Mouse (Mus musculus) kidney, embryonic 15.5 days (tissue): ENCODE measurements around the gene Acot1. TPM values are rescaled to one million over a fixed set of nuclear protein-coding genes. Genes with fewer than 3 reads are reported as not detected.
A peak's percentile ranks its signal among the peaks of the same experiment; 100 is the strongest.
"Not testable (repeated sequence)": the region's sequence is repeated elsewhere in the genome, so short reads cannot be mapped to it uniquely, and the experiment has no call there.

Source experiments
- ATAC-seq: fragments of 200-750 bp; cut with Nextera tagmentation; replicated peaks from 2 replicates; pipeline ENCODE4 v1.8.0; 2017; ENCODE audit warnings: moderate TSS enrichment; ENCODE audit not compliant: low FRiP score
- H3K27ac ChIP-seq: fragments of 300-500 bp; sonication (generic); 2 replicates; pipeline ENCODE4 v1.5.1; 2015; ENCODE audit warnings: mild to moderate bottlenecking, inconsistent platforms
- H3K27me3 ChIP-seq: fragments of 300-500 bp; sonication (generic); 2 replicates; pipeline ENCODE4 v1.6.1; 2015; ENCODE audit warnings: inconsistent platforms
- H3K36me3 ChIP-seq: fragments of 300-500 bp; sonication (generic); 2 replicates; pipeline ENCODE4 v1.6.1; 2015; ENCODE audit warnings: inconsistent platforms
- H3K4me1 ChIP-seq: fragments of 300-500 bp; sonication (generic); 2 replicates; pipeline ENCODE4 v1.6.1; 2015; ENCODE audit warnings: inconsistent platforms
- H3K4me2 ChIP-seq: fragments of 300-500 bp; sonication (generic); 2 replicates; pipeline ENCODE4 v1.6.1; 2015; ENCODE audit warnings: moderate library complexity, mild to moderate bottlenecking, inconsistent platforms
- H3K4me3 ChIP-seq: fragments of 300-500 bp; sonication (generic); replicated peaks from 2 replicates; pipeline ENCODE4 v1.5.1; 2015; ENCODE audit warnings: mild to moderate bottlenecking, inconsistent platforms
- H3K9ac ChIP-seq: fragments of 300-500 bp; sonication (generic); 2 replicates; pipeline ENCODE4 v1.6.1; 2015; ENCODE audit warnings: mild to moderate bottlenecking, inconsistent platforms
- H3K9me3 ChIP-seq: fragments of 300-500 bp; sonication (generic); replicated peaks from 2 replicates; pipeline ENCODE4 v1.6.1; 2016; ENCODE audit warnings: inconsistent platforms
- WGBS: fragments of 180-500 bp; shearing (Covaris S2); methylation state at CpG from one replicate; pipeline ENCODE4 v1.1.7; 2015; ENCODE audit warnings: mixed read lengths; 5-methylcytosine and 5-hydroxymethylcytosine counted together
- polyA plus RNA-seq: library from polyadenylated mRNA; unstranded; fragments of >200 nt; fragmentation: Nextera tagmentation; extraction: Ambion mirVana; gene quantifications from 2 replicates; pipeline ENCODE4 v1.2.1, GENCODE M21; 2015

The Acot1 gene
- polyA plus RNA-seq, 1 experiment from 2014 or later: 53.7 TPM

- Histone ChIP-seq H3K4me2 (no peak overlapping the region), H3K4me3 (no peak overlapping the region), H3K27ac (no peak overlapping the region), H3K36me3 (no peaks in the 10 kb centered on the region), H3K4me1 (0 out of 2 replicates have a peak, but pooled peaks cover 3% of the 10 kb centered on the region), H3K9ac (no peak overlapping the region), H3K27me3 (no peaks in the 10 kb centered on the region), H3K9me3 (no peaks in the 10 kb centered on the region)
- 80% methylated on average over 9 of the region's 9 CpGs for WGBS
- no peak for ATAC-seq
Observed at GRCm38 (mm10) chr12:84023052-84023745, 13.9 kb downstream of the Acot1 start.

- Histone ChIP-seq H3K9ac (no peak overlapping the region), H3K36me3 (no peaks in the 10 kb centered on the region), H3K27ac (no peak overlapping the region), H3K4me3 (no peak overlapping the region), H3K4me2 (no peak overlapping the region), H3K27me3 (no peaks in the 10 kb centered on the region), H3K4me1 (no peaks in the 10 kb centered on the region), H3K9me3 (no peaks in the 10 kb centered on the region)
- no peak for ATAC-seq
- 74% methylated on average over 7 of the region's 7 CpGs for WGBS
Observed at GRCm38 (mm10) chr12:84025888-84026287, 16.6 kb downstream of the Acot1 start.

- not testable (repeated sequence) for H3K27ac ChIP-seq, H3K4me2 ChIP-seq, H3K27me3 ChIP-seq, ATAC-seq, H3K4me3 ChIP-seq, H3K9ac ChIP-seq, H3K4me1 ChIP-seq, H3K9me3 ChIP-seq, H3K36me3 ChIP-seq
- 62% methylated on average over 3 of the region's 3 CpGs for WGBS
Observed at GRCm38 (mm10) chr12:84028328-84028727, 19.0 kb downstream of the Acot1 start.

GRCm38 (mm10) chr12:84029043-84029442 lies 19.8 kb downstream of the Acot1 start:
- not testable (repeated sequence) for H3K4me1 ChIP-seq, H3K4me3 ChIP-seq, H3K36me3 ChIP-seq, H3K9ac ChIP-seq, H3K27me3 ChIP-seq, H3K9me3 ChIP-seq, H3K4me2 ChIP-seq, ATAC-seq, H3K27ac ChIP-seq
- WGBS: 100% methylated on average over 1 of the region's 1 CpGs

- ATAC-seq: peak; percentile 70; the same call in 1 of the 2 replicates
- no peak overlapping the region for H3K27ac ChIP-seq
- no peaks in the 10 kb centered on the region for H3K4me1 ChIP-seq
- H3K9me3 ChIP-seq: no peaks in the 10 kb centered on the region
- H3K4me3 ChIP-seq: no peak overlapping the region
- H3K27me3 ChIP-seq: no peaks in the 10 kb centered on the region
- WGBS: 68% methylated on average over 4 of the region's 4 CpGs
- H3K9ac ChIP-seq: no peak overlapping the region
- H3K4me2 ChIP-seq: no peak overlapping the region
- no peaks in the 10 kb centered on the region for H3K36me3 ChIP-seq
Observed at GRCm38 (mm10) chr12:84030659-84031332, 21.5 kb downstream of the Acot1 start.

- Histone ChIP-seq H3K36me3 (no peaks in the 10 kb centered on the region), H3K4me3 (no peak overlapping the region), H3K27ac (no peak overlapping the region), H3K27me3 (peaks cover 5% of the 10 kb centered on the region; the same call in 1 of the 2 replicates), H3K4me1 (no peaks in the 10 kb centered on the region), H3K9ac (no peak overlapping the region), H3K9me3 (no peaks in the 10 kb centered on the region), H3K4me2 (no peak overlapping the region)
- WGBS: 84% methylated on average over 4 of the region's 4 CpGs
- ATAC-seq: no peak
Observed at GRCm38 (mm10) chr12:84032854-84033253, 23.6 kb downstream of the Acot1 start.

GRCm38 (mm10) chr12:84033302-84033701 lies 24.0 kb downstream of the Acot1 start:
- H3K4me1 ChIP-seq, ATAC-seq, H3K27me3 ChIP-seq, H3K27ac ChIP-seq, H3K4me2 ChIP-seq, H3K9me3 ChIP-seq, H3K36me3 ChIP-seq, H3K4me3 ChIP-seq, H3K9ac ChIP-seq: not testable (repeated sequence)
- WGBS: 70% methylated on average over 2 of the region's 2 CpGs

GRCm38 (mm10) chr12:84034108-84034507 lies 24.8 kb downstream of the Acot1 start:
- H3K9me3 ChIP-seq: no peaks in the 10 kb centered on the region
- no peak overlapping the region for H3K4me2 ChIP-seq
- H3K4me3 ChIP-seq: no peak overlapping the region
- no peak for ATAC-seq
- no peak overlapping the region for H3K27ac ChIP-seq
- WGBS: 22% methylated on average over 4 of the region's 4 CpGs
- H3K27me3 ChIP-seq: peaks cover 5% of the 10 kb centered on the region; the same call in 1 of the 2 replicates
- H3K36me3 ChIP-seq: no peaks in the 10 kb centered on the region
- H3K4me1 ChIP-seq: peaks cover 3% of the 10 kb centered on the region; the same call in 1 of the 2 replicates
- H3K9ac ChIP-seq: no peak overlapping the region

- H3K27ac ChIP-seq, H3K36me3 ChIP-seq, H3K9me3 ChIP-seq, H3K27me3 ChIP-seq, H3K4me1 ChIP-seq: not testable (repeated sequence)
- WGBS: 9% methylated on average over 32 of the region's 32 CpGs
- H3K4me2 ChIP-seq: peak within 1 kb of the TSS; percentile 75
- H3K4me3 ChIP-seq: peak within 1 kb of the TSS; percentile 51
- ATAC-seq: peak; percentile 42; the same call in 1 of the 2 replicates
- peak within 1 kb of the TSS; percentile 52 for H3K9ac ChIP-seq
Observed at GRCm38 (mm10) chr12:84038241-84038640, 29.0 kb downstream of the Acot1 start, which contains the start of gene Acot4. Acot4 (plus strand) TSS chr12:84038379.

- peak within 1 kb of the TSS; percentile 52 for H3K9ac ChIP-seq
- ATAC-seq: peak; percentile 75
- not testable (repeated sequence) for H3K36me3 ChIP-seq, H3K27me3 ChIP-seq, H3K9me3 ChIP-seq, H3K27ac ChIP-seq, H3K4me1 ChIP-seq
- 5% methylated on average over 39 of the region's 39 CpGs for WGBS
- peak within 1 kb of the TSS; percentile 75 for H3K4me2 ChIP-seq
- H3K4me3 ChIP-seq: peak within 1 kb of the TSS; percentile 51
Observed at GRCm38 (mm10) chr12:84038691-84039111, 29.4 kb downstream of the Acot1 start, which contains the start of gene Gm49366. Gm49366 (plus strand) TSS chr12:84038935.

GRCm38 (mm10) chr12:84042248-84042647 lies 33.0 kb downstream of the Acot1 start:
- Histone ChIP-seq H3K4me3 (no peak overlapping the region), H3K9ac (no peak overlapping the region), H3K4me1 (peaks cover 3% of the 10 kb centered on the region; the same call in 1 of the 2 replicates), H3K36me3 (no peaks in the 10 kb centered on the region), H3K4me2 (no peak overlapping the region), H3K27ac (peak overlapping the region; percentile 59), H3K9me3 (peaks cover 4% of the 10 kb centered on the region; the same call in 1 of the 2 replicates), H3K27me3 (peaks cover 5% of the 10 kb centered on the region; the same call in 1 of the 2 replicates)
- 0 out of 2 replicates have a peak, but pooled peaks have one; percentile 19 for ATAC-seq
- WGBS: 73% methylated on average over 5 of the region's 5 CpGs

- Histone ChIP-seq H3K4me3 (no peak overlapping the region), H3K27me3 (no peaks in the 10 kb centered on the region), H3K36me3 (no peaks in the 10 kb centered on the region), H3K4me2 (no peak overlapping the region), H3K9ac (no peak overlapping the region), H3K9me3 (peaks cover 14% of the 10 kb centered on the region), H3K4me1 (no peaks in the 10 kb centered on the region), H3K27ac (no peak overlapping the region)
- 71% methylated on average over 2 of the region's 2 CpGs for WGBS
- no peak for ATAC-seq
Observed at GRCm38 (mm10) chr12:84044045-84044444, 34.8 kb downstream of the Acot1 start.
